Comparison of ENCODE assay signal across 10 mouse cellular contexts in genomic region chr14:45464036-45465035, GRCm38 (mm10). TPM values are rescaled to one million over a fixed set of nuclear protein-coding genes. Genes with fewer than 3 reads are reported as not detected.
A peak's percentile ranks its signal among the peaks of the same experiment; 100 is the strongest.
DNase-seq lines count a peak whose midpoint lies in the region; ATAC-seq and TF ChIP-seq lines count a peak whose summit lies in the region.
"Had no signal": no experiment of that assay in that cellular context is flagged by ENCODE, and none has a peak within 500 bp of the region (broad histone marks: within the 10 kb centered on the region; RNA-seq: fewer than 3 reads in every experiment).

No protein-coding gene starts in this region.

- H3K9ac ChIP-seq in heart, adult 2 months (ENCODE audit: low read depth, low read length) = no peak overlapping the region
- H3K9ac ChIP-seq in kidney, postnatal 0 days (ENCODE audit: low read depth, low read length) = no peak overlapping the region
- no peak overlapping the region for H3K9ac ChIP-seq in ES-E14 (ENCODE audit: insufficient read depth, low read depth, low read length, poor library complexity, severe bottlenecking)
- no peak overlapping the region for H3K9ac ChIP-seq in intestine, postnatal 0 days (ENCODE audit: low read depth, low read length)

- 56% methylated on average over 19 of the region's 19 CpGs for WGBS in heart, adult 2 months
- WGBS in kidney, postnatal 0 days = 59% methylated on average over 19 of the region's 19 CpGs
- 63% methylated on average over 19 of the region's 19 CpGs for WGBS in intestine, postnatal 0 days

- no peak for TF ChIP-seq POLR2A in heart, adult 2 months (IDR thresholded peaks at IDR 0.05; ENCODE audit: insufficient read depth, low read depth, low read length)

- no peaks in the 10 kb centered on the region; the same call in 1 of the 2 replicates for H3K79me2 ChIP-seq in heart, adult 2 months (replicated peaks; ENCODE audit: control insufficient read depth, insufficient read depth, low read length)

- H3K4me1 ChIP-seq in heart, adult 2 months (ENCODE audit: control insufficient read depth, insufficient read depth, low read length) = peaks cover 12% of the 10 kb centered on the region
- 0 out of 2 replicates have a peak, but pooled peaks cover 11% of the 10 kb centered on the region for H3K4me1 ChIP-seq in kidney, postnatal 0 days (replicated peaks; ENCODE audit: insufficient read depth, low read length)
- peaks cover 13 to 18% of the 10 kb centered on the region in 2 experiments for H3K4me1 ChIP-seq in ES-E14 (ENCODE audit: control insufficient read depth in 2 of 2, insufficient read depth in 2 of 2, low read length in 2 of 2, poor library complexity in 1 of 2)
- peaks cover 6% of the 10 kb centered on the region for H3K4me1 ChIP-seq in intestine, postnatal 0 days (replicated peaks; ENCODE audit: control insufficient read depth, insufficient read depth, low read length)

- in situ Hi-C loops in ES-E14 (cut with MboI; ENCODE audit: low sequenced_read_pairs in 2 of 2, unreplicated experiment in 2 of 2) = no loop called here

- no peaks in the 10 kb centered on the region for H3K9me3 ChIP-seq in kidney, postnatal 0 days (replicated peaks; ENCODE audit: low read length)
- H3K9me3 ChIP-seq in ES-E14 (ENCODE audit: control insufficient read depth, insufficient read depth, low read depth, low read length) = no peaks in the 10 kb centered on the region
- H3K9me3 ChIP-seq in intestine, postnatal 0 days (ENCODE audit: control insufficient read depth) = no peaks in the 10 kb centered on the region

- no peak overlapping the region for H3K4me3 ChIP-seq in heart, adult 2 months
- H3K4me3 ChIP-seq in kidney, postnatal 0 days (replicated peaks; ENCODE audit: low read depth, low read length) = no peak overlapping the region
- no peak overlapping the region for H3K4me3 ChIP-seq in ES-E14 (ENCODE audit: insufficient read depth in 1 of 2, low read depth in 1 of 2, low read length in 2 of 2, poor library complexity in 1 of 2, severe bottlenecking in 1 of 2)
- H3K4me3 ChIP-seq in intestine, postnatal 0 days (ENCODE audit: low read depth, low read length) = no peak overlapping the region

- no peak overlapping the region for H3K4me2 ChIP-seq in kidney, postnatal 0 days (ENCODE audit: low read length)
- H3K4me2 ChIP-seq in intestine, postnatal 0 days (replicated peaks; ENCODE audit: low read depth) = no peak overlapping the region

- no peak for TF ChIP-seq CTCF in heart, adult 2 months (IDR thresholded peaks at IDR 0.05)
- no peak for TF ChIP-seq CTCF in kidney, postnatal 0 days (IDR thresholded peaks at IDR 0.05; ENCODE audit: low read depth)
- no peak for TF ChIP-seq CTCF in intestine, postnatal 0 days (IDR thresholded peaks at IDR 0.05; ENCODE audit: low read depth)

- no peak for DNase-seq in heart, adult 2 months
- DNase-seq in heart, postnatal 14 days = no peak
- no peak for DNase-seq in kidney, postnatal 0 days (ENCODE audit: low spot score)
- DNase-seq in kidney, postnatal 25 days = no peak
- no peak for DNase-seq in ES-E14 (ENCODE audit: low read depth, low spot score)
- no peak for DNase-seq in spleen, postnatal 4 days (ENCODE audit: low spot score in 2 of 2)
- DNase-seq in left cerebral cortex, postnatal 25 days (ENCODE audit: low spot score in 2 of 2) = no peak
- DNase-seq: right cerebral cortex, postnatal 4 days had no signal

- TF ChIP-seq EP300 in heart, adult 2 months (IDR thresholded peaks at IDR 0.05; ENCODE audit: insufficient read depth, low read depth, low read length) = no peak

- H3K36me3 ChIP-seq in heart, adult 2 months (ENCODE audit: control insufficient read depth, insufficient read depth, low read length) = peaks cover 22% of the 10 kb centered on the region
- peaks cover 61% of the 10 kb centered on the region for H3K36me3 ChIP-seq in kidney, postnatal 0 days (ENCODE audit: insufficient read depth, low read length)
- peaks cover 25% of the 10 kb centered on the region for H3K36me3 ChIP-seq in ES-E14 (ENCODE audit: control insufficient read depth, insufficient read depth, low read length, poor library complexity, severe bottlenecking)
- peaks cover 53% of the 10 kb centered on the region for H3K36me3 ChIP-seq in intestine, postnatal 0 days (ENCODE audit: control insufficient read depth, insufficient read depth)

- H3K27me3 ChIP-seq in heart, adult 2 months (ENCODE audit: control insufficient read depth, insufficient read depth, low read length) = no peaks in the 10 kb centered on the region
- H3K27me3 ChIP-seq in kidney, postnatal 0 days (ENCODE audit: insufficient read depth, low read length) = no peaks in the 10 kb centered on the region
- H3K27me3 ChIP-seq in intestine, postnatal 0 days (replicated peaks; ENCODE audit: control insufficient read depth, insufficient read depth, low read length) = no peaks in the 10 kb centered on the region

- peak overlapping the region; percentile 74 for H3K27ac ChIP-seq in heart, adult 2 months
- peak overlapping the region; percentile 83 for H3K27ac ChIP-seq in kidney, postnatal 0 days
- peak overlapping the region; percentile 15; the same call in 1 of the 2 replicates for H3K27ac ChIP-seq in ES-E14 (ENCODE audit: insufficient read depth, low read depth, low read length, poor library complexity, severe bottlenecking)
- peak overlapping the region; percentile 60 for H3K27ac ChIP-seq in intestine, postnatal 0 days (ENCODE audit: low read depth, low read length)

- intact Hi-C loops in heart, adult 2 months (cut with DNase I) = no loop called here
- intact Hi-C loops in heart, postnatal 14 days (cut with DNase I) = loop anchor here (2.0 to 5.0 kb wide), 2 partner anchors 37 to 64 kb away; no protein-coding TSS in a partner anchor
- intact Hi-C loops in left cerebral cortex, postnatal 25 days (cut with DNase I) = loop anchor here (5.0 kb wide), 1 partner anchor 63 kb away; no protein-coding TSS in a partner anchor

- ATAC-seq in kidney, postnatal 0 days (replicated peaks; ENCODE audit: low FRiP score, low read depth) = 0 out of 2 replicates have a peak, but pooled peaks have one; percentile 7
- ATAC-seq in intestine, postnatal 0 days = no peak
- ATAC-seq: inflammation-experienced regulatory T-cells, adult 6 months had no signal

TF ChIP-seq in ES-E14, 5 proteins besides CTCF, POLR2A, EP300 and RAD21:
- no peak for TF ChIP-seq ZNF384 (IDR thresholded peaks at IDR 0.05; ENCODE audit: low read depth, low read length)
- TF ChIP-seq MAFK (IDR thresholded peaks at IDR 0.05; ENCODE audit: insufficient read depth, low read depth, low read length) = no peak
- TF ChIP-seq HCFC1 (IDR thresholded peaks at IDR 0.05; ENCODE audit: borderline replicate concordance, insufficient read depth, low read length) = no peak
- no peak for TF ChIP-seq CHD2 (IDR thresholded peaks at IDR 0.05; ENCODE audit: low read depth, low read length)
- TF ChIP-seq ZC3H11A (IDR thresholded peaks at IDR 0.05; ENCODE audit: borderline replicate concordance, low read depth, low read length) = no peak

RNA-seq across cellular contexts. Expression of gene Gnpnat1, which starts 59.6 kb away (rescaled TPM):
- total RNA-seq in heart, adult 2 months (2021) = 10 to 100 TPM; 10.9 to 15.7 TPM
- 3.6 and 6.2 TPM in 2 replicates for polyA plus RNA-seq in heart, adult 2 months (2012; rRNA removed)
- 10 to 100 TPM; 10.2 to 11.9 TPM for total RNA-seq in heart, postnatal 14 days (2021)
- 79.0 and 83.3 TPM in 2 replicates for polyA plus RNA-seq in kidney, postnatal 0 days (2015; fragmentation: Nextera tagmentation; extraction: Ambion mirVana)
- total RNA-seq in ES-E14 (2012; rRNA removed) = 26.8 and 36.5 TPM in 2 replicates
- polyA plus RNA-seq in intestine, postnatal 0 days (2015; fragmentation: Nextera tagmentation; extraction: Ambion mirVana) = 37.8 and 40.9 TPM in 2 replicates
- 10 to 100 TPM; 16.5 to 16.6 TPM for total RNA-seq in left cerebral cortex, postnatal 25 days (2021)

Comparison
In these comparisons a context has a peak if more than half of its experiments do, and no peak if none do; other contexts are left out.
1. H3K27ac ChIP-seq: peak in every context shown above with its lines; median percentile 83 in kidney, postnatal 0 days; 74 in heart, adult 2 months; 60 in intestine, postnatal 0 days; 15 in ES-E14.